Mouse (Mus musculus): ENCODE measurements around the gene Ift20. TPM values are rescaled to one million over a fixed set of nuclear protein-coding genes. Genes with fewer than 3 reads are reported as not detected.
A peak's percentile ranks its signal among the peaks of the same experiment; 100 is the strongest.

Ift20 gene
- polyA plus RNA-seq, 1 experiment from 2014 or later, result 95.9 TPM

GRCm38 (mm10) chr11:78509148-78509547, 27.0 kb upstream of the Ift20 start:
- Histone ChIP-seq H3K27ac (no peak overlapping the region), H3K27me3 (ENCODE audit: insufficient read depth, poor library complexity, severe bottlenecking) (no peaks in the 10 kb centered on the region), H3K4me3 (no peak overlapping the region), H3K9me3 (no peaks in the 10 kb centered on the region), H3K4me1 (peaks cover 18% of the 10 kb centered on the region), H3K36me3 (peaks cover 52% of the 10 kb centered on the region)
- no peak for DNase-seq (ENCODE audit: low spot score)
- 84% methylated on average over 5 of the region's 5 CpGs for WGBS

DNA sequence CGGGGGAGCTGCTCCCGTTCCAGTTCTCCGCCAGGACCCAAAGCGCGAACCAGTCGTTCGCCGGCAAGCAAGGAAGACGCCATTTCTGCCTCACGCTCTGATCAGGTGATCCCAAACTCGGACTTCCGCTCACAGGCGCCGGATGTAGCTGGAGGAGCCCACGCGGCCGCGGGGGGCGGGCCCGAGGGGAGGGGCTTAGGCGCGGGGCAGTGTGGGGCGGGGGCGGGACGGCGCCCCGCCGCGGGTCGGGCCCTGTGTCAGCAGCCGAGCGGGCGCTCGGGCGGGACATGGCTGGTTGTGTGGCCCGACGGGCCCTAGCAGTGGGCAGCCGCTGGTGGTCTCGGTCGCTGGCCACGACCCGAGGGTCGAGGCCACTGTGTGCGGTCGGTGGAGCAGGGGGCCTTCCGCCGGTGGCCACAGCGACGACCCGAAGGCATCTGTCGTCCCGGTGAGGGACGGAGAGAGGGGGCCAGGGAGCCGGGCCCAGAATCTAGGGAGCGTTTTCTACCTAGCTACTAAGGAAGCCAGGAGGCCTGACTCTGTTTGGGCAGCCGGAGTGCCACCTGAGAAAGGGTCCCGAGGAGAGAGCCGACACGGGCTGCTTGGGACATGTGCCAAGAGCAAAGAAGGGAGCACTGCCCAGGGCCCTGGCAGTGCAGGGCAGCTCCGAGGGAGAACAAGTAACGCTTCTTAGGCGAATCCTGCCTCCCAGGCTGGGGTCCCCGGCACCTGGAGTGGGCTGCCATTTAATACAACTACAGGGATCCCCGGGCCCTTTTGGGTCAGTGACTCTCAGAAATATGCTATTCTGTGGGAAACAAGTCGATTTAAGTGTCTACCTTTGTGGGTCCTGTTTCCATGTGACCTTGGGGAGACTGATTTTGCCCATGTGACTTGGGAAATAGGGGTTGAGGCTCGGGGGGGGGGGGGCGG, 23.9 kb upstream of the Ift20 start, which contains the start of the genes Tmem199 and Poldip2:
Tmem199 (minus strand) TSS at position 148 of the 933 bp plus-strand sequence.
Poldip2 (plus strand) TSS at position 169 of the 933 bp plus-strand sequence.
- DNase-seq (ENCODE audit: low spot score), result peak; percentile 97
- under 1% methylated on average over 67 of the region's 67 CpGs for WGBS
- peak within 1 kb of the TSS; percentile 88 for H3K4me3 ChIP-seq
- peaks cover 57% of the 10 kb centered on the region for H3K36me3 ChIP-seq
- H3K27me3 ChIP-seq (ENCODE audit: insufficient read depth, poor library complexity, severe bottlenecking), result no peaks in the 10 kb centered on the region
- peaks cover 18% of the 10 kb centered on the region for H3K4me1 ChIP-seq
- no peaks in the 10 kb centered on the region for H3K9me3 ChIP-seq
- peak within 1 kb of the TSS; percentile 97 for H3K27ac ChIP-seq

- peak overlapping the region; percentile 97; the same call in 1 of the 2 replicates for H3K27ac ChIP-seq
- H3K9me3 ChIP-seq, result no peaks in the 10 kb centered on the region
- H3K27me3 ChIP-seq (ENCODE audit: insufficient read depth, poor library complexity, severe bottlenecking), result no peaks in the 10 kb centered on the region
- H3K36me3 ChIP-seq, result peaks cover 57% of the 10 kb centered on the region
- DNase-seq (ENCODE audit: low spot score), result no peak
- 85% methylated on average over 3 of the region's 3 CpGs for WGBS
- peaks cover 18% of the 10 kb centered on the region for H3K4me1 ChIP-seq
- H3K4me3 ChIP-seq, result peak overlapping the region; percentile 88
Measured at GRCm38 (mm10) chr11:78513106-78513790, 22.9 kb upstream of the Ift20 start.

- peaks cover 18% of the 10 kb centered on the region for H3K4me1 ChIP-seq
- H3K27ac ChIP-seq, result no peak overlapping the region
- DNase-seq (ENCODE audit: low spot score), result no peak
- H3K36me3 ChIP-seq, result peaks cover 62% of the 10 kb centered on the region
- H3K9me3 ChIP-seq, result no peaks in the 10 kb centered on the region
- 62% methylated on average over 2 of the region's 2 CpGs for WGBS
- H3K27me3 ChIP-seq (ENCODE audit: insufficient read depth, poor library complexity, severe bottlenecking), result no peaks in the 10 kb centered on the region
- H3K4me3 ChIP-seq, result no peak overlapping the region
Measured at GRCm38 (mm10) chr11:78515549-78516325, 20.4 kb upstream of the Ift20 start.

DNA sequence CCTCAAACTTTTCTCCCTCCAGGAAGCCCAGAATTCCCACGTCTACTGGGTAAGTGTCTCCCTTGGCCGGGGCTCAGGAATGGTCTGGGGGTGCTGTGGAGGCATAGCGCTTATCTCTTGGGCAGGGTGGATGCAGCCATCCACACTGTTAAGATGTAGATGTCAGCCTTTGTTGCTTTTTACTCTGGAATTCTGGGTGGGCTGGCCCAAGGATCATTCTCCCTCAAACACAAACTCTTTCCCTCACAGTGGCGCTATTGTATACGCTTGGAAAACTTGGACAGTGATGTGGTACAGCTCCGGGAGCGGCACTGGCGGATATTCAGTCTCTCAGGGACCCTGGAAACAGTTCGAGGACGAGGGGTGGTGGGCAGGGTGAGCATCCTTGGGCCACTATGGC, 17.2 kb upstream of the Ift20 start:
- H3K9me3 ChIP-seq, result no peaks in the 10 kb centered on the region
- H3K27me3 ChIP-seq (ENCODE audit: insufficient read depth, poor library complexity, severe bottlenecking), result no peaks in the 10 kb centered on the region
- peaks cover 94% of the 10 kb centered on the region for H3K36me3 ChIP-seq
- H3K4me1 ChIP-seq, result no peaks in the 10 kb centered on the region
- 89% methylated on average over 10 of the region's 10 CpGs for WGBS
- no peak for DNase-seq (ENCODE audit: low spot score)
- no peak overlapping the region for H3K27ac ChIP-seq
- no peak overlapping the region for H3K4me3 ChIP-seq

- H3K36me3 ChIP-seq, result peaks cover 95% of the 10 kb centered on the region
- 91% methylated on average over 3 of the region's 3 CpGs for WGBS
Measured at GRCm38 (mm10) chr11:78521880-78522279, 14.3 kb upstream of the Ift20 start.

DNA sequence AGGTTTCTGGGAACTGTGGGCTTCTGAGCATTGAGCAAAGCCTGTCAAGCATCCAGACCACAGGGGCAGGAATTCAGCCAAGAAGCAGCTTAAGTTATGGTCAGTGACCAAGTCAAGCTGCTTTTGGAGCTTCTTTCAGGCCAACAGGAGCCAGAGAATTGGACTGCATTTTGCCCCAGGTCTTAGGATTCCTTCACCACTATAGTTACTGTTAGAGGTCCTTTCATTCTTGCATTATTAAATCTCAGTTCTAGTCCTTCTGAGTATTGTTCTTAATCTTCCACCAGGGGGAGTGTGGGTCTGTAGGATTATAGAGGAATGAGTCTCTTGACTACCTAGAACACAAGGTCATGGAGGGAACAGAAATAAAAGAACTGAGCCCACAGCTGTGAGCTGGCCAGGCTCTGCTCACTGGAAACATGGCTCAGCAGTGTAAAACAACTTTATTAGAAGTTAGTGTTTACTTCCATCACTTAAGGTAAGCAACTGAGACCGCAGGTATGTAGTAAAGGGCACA, 13.6 kb upstream of the Ift20 start:
- Histone ChIP-seq H3K27me3 (ENCODE audit: insufficient read depth, poor library complexity, severe bottlenecking) (no peaks in the 10 kb centered on the region), H3K9me3 (no peaks in the 10 kb centered on the region), H3K27ac (no peak overlapping the region), H3K4me1 (no peaks in the 10 kb centered on the region; the same call in 1 of the 2 replicates), H3K36me3 (peaks cover 98% of the 10 kb centered on the region), H3K4me3 (no peak overlapping the region)
- WGBS, result 91% methylated on average over 1 of the region's 1 CpGs
- no peak for DNase-seq (ENCODE audit: low spot score)

More at GRCm38 (mm10) chr11:78521880-78522279, 14.3 kb upstream of the Ift20 start:
- Histone ChIP-seq H3K27me3 (ENCODE audit: insufficient read depth, poor library complexity, severe bottlenecking) (no peaks in the 10 kb centered on the region), H3K9me3 (no peaks in the 10 kb centered on the region), H3K27ac (no peak overlapping the region), H3K4me3 (no peak overlapping the region), H3K4me1 (no peaks in the 10 kb centered on the region; the same call in 1 of the 2 replicates)
- no peak for DNase-seq (ENCODE audit: low spot score)

- 83% methylated on average over 9 of the region's 9 CpGs for WGBS
Measured at GRCm38 (mm10) chr11:78523241-78523955, 12.8 kb upstream of the Ift20 start.

DNA sequence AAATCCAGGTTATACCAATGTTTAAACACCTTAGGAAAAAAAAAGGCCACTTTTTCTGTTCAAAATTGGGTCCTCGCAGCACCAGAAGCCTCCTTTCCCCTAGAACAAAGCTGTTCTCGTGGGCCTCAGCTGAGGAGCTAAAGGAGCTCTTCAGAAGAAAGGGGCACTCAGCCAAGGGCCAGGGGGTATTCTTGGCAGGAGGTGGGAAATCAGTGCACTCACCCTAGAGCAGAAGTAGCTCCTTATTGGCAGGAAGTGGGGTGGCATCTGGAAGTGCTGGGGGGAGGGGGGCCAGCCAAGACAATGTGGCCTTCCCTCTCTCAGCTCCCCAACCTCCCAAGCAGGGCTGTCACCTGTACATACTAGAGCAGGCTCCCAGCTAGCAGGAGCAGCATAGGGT, 11.3 kb upstream of the Ift20 start:
- DNase-seq (ENCODE audit: low spot score), result no peak
- no peak overlapping the region for H3K27ac ChIP-seq
- H3K9me3 ChIP-seq, result no peaks in the 10 kb centered on the region
- no peak overlapping the region for H3K4me3 ChIP-seq
- no peaks in the 10 kb centered on the region for H3K27me3 ChIP-seq (ENCODE audit: insufficient read depth, poor library complexity, severe bottlenecking)
- 81% methylated on average over 2 of the region's 2 CpGs for WGBS
- peaks cover 98% of the 10 kb centered on the region for H3K36me3 ChIP-seq
- H3K4me1 ChIP-seq, result peaks cover 3% of the 10 kb centered on the region; the same call in 1 of the 2 replicates

More at GRCm38 (mm10) chr11:78523241-78523955, 12.8 kb upstream of the Ift20 start:
- no peak for DNase-seq (ENCODE audit: low spot score)
- Histone ChIP-seq H3K27ac (no peak overlapping the region), H3K27me3 (ENCODE audit: insufficient read depth, poor library complexity, severe bottlenecking) (no peaks in the 10 kb centered on the region), H3K4me3 (no peak overlapping the region), H3K4me1 (peaks cover 3% of the 10 kb centered on the region; the same call in 1 of the 2 replicates), H3K36me3 (peaks cover 98% of the 10 kb centered on the region), H3K9me3 (no peaks in the 10 kb centered on the region)

- H3K36me3 ChIP-seq, result peaks cover 80% of the 10 kb centered on the region
- 88% methylated on average over 9 of the region's 9 CpGs for WGBS
- H3K4me3 ChIP-seq, result no peak overlapping the region
- H3K9me3 ChIP-seq, result no peaks in the 10 kb centered on the region
- H3K4me1 ChIP-seq, result peaks cover 13% of the 10 kb centered on the region; the same call in 1 of the 2 replicates
- DNase-seq (ENCODE audit: low spot score), result no peak
- no peaks in the 10 kb centered on the region for H3K27me3 ChIP-seq (ENCODE audit: insufficient read depth, poor library complexity, severe bottlenecking)
- no peak overlapping the region for H3K27ac ChIP-seq
Measured at GRCm38 (mm10) chr11:78528714-78529113, 7.4 kb upstream of the Ift20 start.

DNA sequence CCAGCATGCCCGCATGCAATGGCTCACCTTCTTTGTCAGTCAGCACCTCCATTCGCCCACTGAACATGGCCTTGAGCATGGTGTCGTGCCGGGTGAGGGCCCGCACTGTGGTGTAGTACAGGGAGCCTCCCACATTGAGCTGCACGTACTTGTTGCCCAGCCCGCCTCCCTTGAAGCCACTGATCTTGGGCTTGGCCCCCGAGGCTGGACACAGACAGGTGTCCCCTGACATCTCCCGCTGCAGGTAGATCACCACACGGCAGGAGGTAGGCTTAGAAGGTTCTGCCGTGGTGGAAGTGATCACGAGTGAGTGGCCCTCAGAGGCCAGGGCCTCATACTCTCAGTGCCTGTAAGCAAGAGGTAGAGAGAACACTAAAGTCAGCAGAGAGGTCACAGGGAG, 6.2 kb upstream of the Ift20 start:
- peaks cover 22% of the 10 kb centered on the region for H3K4me1 ChIP-seq
- H3K4me3 ChIP-seq, result no peak overlapping the region
- H3K9me3 ChIP-seq, result no peaks in the 10 kb centered on the region
- H3K27ac ChIP-seq, result peak overlapping the region; percentile 60; the same call in 1 of the 2 replicates
- DNase-seq (ENCODE audit: low spot score), result no peak
- 87% methylated on average over 12 of the region's 12 CpGs for WGBS
- no peaks in the 10 kb centered on the region for H3K27me3 ChIP-seq (ENCODE audit: insufficient read depth, poor library complexity, severe bottlenecking)
- peaks cover 67% of the 10 kb centered on the region for H3K36me3 ChIP-seq

Data from heart, embryonic 10.5 days (tissue).